Mouse (Mus musculus) forebrain, postnatal 0 days (tissue): Measurements from ENCODE around the gene Imp3. TPM values are rescaled to one million over a fixed set of nuclear protein-coding genes. Genes with fewer than 3 reads are reported as not detected.

Experiments used
- ATAC-seq: fragments of 200-750 bp; cut with Nextera tagmentation; 2 replicates; pipeline ENCODE4 v1.8.0; 2017; ENCODE audit warnings: mild to moderate bottlenecking, moderate library complexity
- DNase-seq: peaks from one replicate; pipeline ENCODE4 v3.0.0-alpha.2; 2015
- H3K27ac ChIP-seq: fragments of 300-500 bp; sonication (generic); 2 replicates; pipeline ENCODE4 v1.5.1; 2014; ENCODE audit warnings: low read depth, mild to moderate bottlenecking, antibody characterized with exemption, low read length, moderate library complexity, mixed read lengths
- H3K27me3 ChIP-seq: fragments of 300-500 bp; sonication (generic); 2 replicates; pipeline ENCODE4 v1.6.1; 2014; ENCODE audit warnings: mild to moderate bottlenecking, low read length, mixed read lengths; ENCODE audit not compliant: insufficient read depth
- H3K36me3 ChIP-seq: fragments of 300-500 bp; sonication (generic); 2 replicates; pipeline ENCODE4 v1.6.1; 2014; ENCODE audit warnings: mild to moderate bottlenecking, moderate library complexity; ENCODE audit not compliant: insufficient read depth
- H3K4me1 ChIP-seq: fragments of 300-500 bp; sonication (generic); 2 replicates; pipeline ENCODE4 v1.6.1; 2014; ENCODE audit warnings: antibody characterized with exemption; ENCODE audit not compliant: insufficient read depth
- H3K4me2 ChIP-seq: fragments of 300-500 bp; sonication (generic); 2 replicates; pipeline ENCODE4 v1.6.1; 2014; ENCODE audit warnings: low read depth, mild to moderate bottlenecking, moderate library complexity
- H3K4me3 ChIP-seq: fragments of 300-500 bp; sonication (generic); 2 replicates; pipeline ENCODE4 v1.5.1; 2014; ENCODE audit warnings: low read depth, low read length, mixed read lengths
- H3K9ac ChIP-seq: fragments of 300-500 bp; sonication (generic); 2 replicates; pipeline ENCODE4 v1.6.1; 2014; ENCODE audit warnings: mild to moderate bottlenecking
- H3K9me3 ChIP-seq: fragments of 300-500 bp; sonication (generic); 2 replicates; pipeline ENCODE4 v1.6.1; 2016; ENCODE audit warnings: low read length
- CTCF ChIP-seq: sonication (generic); IDR thresholded peaks from 2 replicates; pipeline ENCODE4 v1.5.1; 2016; ENCODE audit warnings: antibody characterized with exemption, control low read depth, low read depth
- WGBS: fragments of 180-500 bp; shearing (Covaris S2); extraction: QIAGEN DNeasy Blood & Tissue Kit; methylation state at CpG from one replicate; pipeline ENCODE4 v1.1.7; 2014; 5-methylcytosine and 5-hydroxymethylcytosine counted together
- polyA plus RNA-seq: library from polyadenylated mRNA; unstranded; fragments of >200 nt; fragmentation: Nextera tagmentation; extraction: Ambion mirVana; gene quantifications from 2 replicates; pipeline ENCODE4 v1.2.1, GENCODE M21; 2015
- total RNA-seq: library from RNA; depleted of rRNA; stranded (reverse); fragments of >200 nt; gene quantifications from 2 replicates; pipeline ENCODE4 v1.2.3, GENCODE M21; 2014; rRNA removed

Gene Imp3
- total RNA-seq (125 and 136 TPM in 2 replicates), polyA plus RNA-seq (87.5 and 104 TPM in 2 replicates)

DNA sequence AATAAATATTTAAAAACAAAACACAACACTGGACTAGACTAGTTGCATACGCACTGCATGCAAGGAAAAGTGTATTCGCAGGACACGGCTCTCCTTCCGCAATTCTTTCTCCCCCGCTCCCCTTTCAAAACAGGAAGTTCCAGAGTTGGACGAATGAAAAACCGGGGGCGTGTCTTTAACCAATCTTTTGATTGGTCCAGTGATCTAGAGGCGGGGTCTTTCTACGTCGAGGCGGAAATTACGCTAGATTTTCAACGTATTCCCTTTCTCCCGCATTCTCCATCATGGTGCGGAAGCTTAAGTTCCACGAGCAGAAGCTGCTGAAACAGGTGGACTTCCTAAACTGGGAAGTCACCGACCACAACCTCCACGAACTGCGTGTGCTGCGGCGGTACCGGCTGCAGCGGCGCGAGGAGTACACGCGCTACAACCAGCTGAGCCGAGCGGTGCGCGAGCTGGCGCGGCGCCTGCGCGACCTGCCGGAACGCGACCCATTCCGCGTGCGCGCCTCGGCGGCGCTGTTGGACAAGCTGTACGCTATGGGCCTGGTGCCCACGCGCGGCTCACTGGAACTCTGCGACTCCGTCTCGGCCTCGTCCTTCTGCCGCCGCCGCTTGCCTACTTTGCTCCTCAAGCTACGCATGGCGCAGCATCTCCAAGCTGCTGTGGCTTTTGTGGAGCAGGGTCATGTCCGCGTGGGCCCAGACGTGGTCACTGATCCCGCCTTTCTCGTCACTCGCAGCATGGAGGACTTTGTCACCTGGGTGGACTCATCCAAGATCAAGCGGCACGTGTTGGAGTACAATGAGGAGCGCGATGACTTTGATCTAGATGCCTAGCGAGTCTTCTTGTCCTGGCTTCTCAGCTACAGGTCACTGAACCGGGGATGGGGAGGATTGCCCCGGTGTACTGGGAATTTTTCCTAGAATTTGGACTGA lies at the start of gene Imp3:
Imp3 (plus strand) TSS at position 253 of the 938 bp plus-strand sequence.
- under 1% methylated on average over 73 of the region's 73 CpGs for WGBS
- Histone ChIP-seq H3K4me3 (peak within 1 kb of the TSS; percentile 67), H3K9me3 (no peaks in the 10 kb centered on the region), H3K4me2 (peak within 1 kb of the TSS; percentile 76), H3K9ac (peak within 1 kb of the TSS; percentile 74), H3K27me3 (no peaks in the 10 kb centered on the region), H3K36me3 (no peaks in the 10 kb centered on the region), H3K4me1 (0 out of 2 replicates have a peak, but pooled peaks cover 9% of the 10 kb centered on the region), H3K27ac (peak within 1 kb of the TSS; percentile 85)
- ATAC-seq (peak; percentile 98), DNase-seq (peak; percentile 97)
- peak; percentile 62 for TF ChIP-seq CTCF

DNA sequence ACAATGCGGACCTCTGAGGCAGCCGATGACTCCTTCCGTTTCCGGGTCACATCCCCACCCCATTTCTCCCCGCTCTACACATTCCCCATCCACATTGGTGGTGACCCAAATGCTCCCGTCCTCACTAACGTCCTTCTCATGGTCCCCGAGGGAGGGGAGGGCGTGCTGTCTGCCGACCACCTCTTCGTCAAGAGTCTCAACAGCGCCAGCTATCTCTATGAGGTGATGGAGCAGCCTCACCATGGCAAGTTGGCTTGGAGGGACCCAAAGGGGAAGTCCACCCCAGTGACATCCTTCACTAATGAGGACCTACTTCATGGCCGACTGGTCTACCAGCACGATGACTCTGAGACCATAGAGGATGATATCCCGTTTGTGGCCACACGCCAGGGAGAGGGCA lies 49.7 kb upstream of the Imp3 start:
- no peak overlapping the region for H3K4me3 ChIP-seq
- H3K4me1 ChIP-seq = no peaks in the 10 kb centered on the region
- no peak for TF ChIP-seq CTCF
- WGBS = 95% methylated on average over 16 of the region's 16 CpGs
- no peaks in the 10 kb centered on the region for H3K27me3 ChIP-seq
- no peak overlapping the region for H3K27ac ChIP-seq
- H3K9ac ChIP-seq = no peak overlapping the region
- ATAC-seq (no peak), DNase-seq (no peak)
- no peaks in the 10 kb centered on the region for H3K9me3 ChIP-seq
- no peak overlapping the region for H3K4me2 ChIP-seq
- H3K36me3 ChIP-seq = no peaks in the 10 kb centered on the region

DNA sequence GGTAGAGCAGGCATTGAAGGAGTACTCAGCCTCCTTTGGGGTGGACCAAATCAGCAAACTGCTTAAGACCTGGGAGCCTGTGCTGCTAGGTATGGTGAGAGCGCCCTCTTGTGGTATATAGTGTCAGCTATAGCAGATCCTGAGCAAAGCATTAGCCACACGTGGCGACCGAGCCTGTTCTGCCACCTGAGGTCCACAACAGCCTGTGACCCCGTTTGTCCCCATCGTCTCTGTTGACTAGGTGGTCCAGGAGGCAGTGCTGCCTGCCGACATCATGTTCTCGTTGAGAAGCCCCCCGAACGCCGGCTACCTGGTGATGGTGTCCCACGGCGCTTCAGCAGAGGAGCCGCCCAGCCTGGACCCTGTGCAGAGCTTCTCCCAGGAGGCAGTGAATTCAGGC lies 47.5 kb upstream of the Imp3 start:
- Histone ChIP-seq H3K27ac (no peak overlapping the region), H3K4me2 (peak overlapping the region; percentile 56), H3K4me1 (no peaks in the 10 kb centered on the region), H3K9ac (peak overlapping the region; percentile 39; the same call in 1 of the 2 replicates), H3K36me3 (no peaks in the 10 kb centered on the region), H3K27me3 (no peaks in the 10 kb centered on the region), H3K4me3 (peak overlapping the region; percentile 30), H3K9me3 (no peaks in the 10 kb centered on the region)
- 7% methylated on average over 14 of the region's 14 CpGs for WGBS
- TF ChIP-seq CTCF = peak; percentile 97
- ATAC-seq = peak; percentile 85
- DNase-seq = peak; percentile 92

DNA sequence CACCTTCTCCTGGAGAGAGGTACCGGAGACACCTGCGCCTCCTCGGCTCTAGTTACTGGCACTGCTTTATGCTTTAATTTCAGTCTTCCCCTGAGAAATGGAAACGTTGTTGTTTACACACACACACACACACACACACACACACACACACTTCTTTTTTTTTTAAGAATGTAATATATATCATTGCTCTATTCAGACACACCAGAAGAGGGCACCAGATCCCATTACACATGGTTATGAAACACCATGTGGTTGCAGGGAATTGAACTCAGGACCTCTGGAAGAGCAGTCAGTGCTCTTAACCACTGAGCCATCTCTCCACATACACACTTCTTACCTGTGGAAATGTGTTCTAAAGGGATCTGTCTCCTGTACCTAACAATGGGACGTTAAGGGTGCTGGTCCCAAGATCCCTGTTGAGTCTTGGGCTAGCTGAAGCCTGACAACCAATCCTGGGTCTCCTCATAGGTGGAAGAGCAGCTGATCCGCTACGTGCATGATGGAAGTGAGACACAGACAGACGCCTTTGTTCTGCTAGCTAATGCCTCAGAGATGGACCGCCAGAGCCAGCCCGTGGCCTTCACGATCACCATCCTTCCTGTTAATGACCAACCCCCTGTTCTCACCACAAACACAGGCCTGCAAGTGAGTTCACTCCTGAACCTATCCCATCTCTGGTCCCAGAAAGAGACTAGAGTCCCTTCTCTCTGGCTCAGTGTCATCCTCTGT lies 46.6 kb upstream of the Imp3 start:
- no peak for ATAC-seq
- H3K9ac ChIP-seq = no peak overlapping the region
- 70% methylated on average over 11 of the region's 11 CpGs for WGBS

DNA sequence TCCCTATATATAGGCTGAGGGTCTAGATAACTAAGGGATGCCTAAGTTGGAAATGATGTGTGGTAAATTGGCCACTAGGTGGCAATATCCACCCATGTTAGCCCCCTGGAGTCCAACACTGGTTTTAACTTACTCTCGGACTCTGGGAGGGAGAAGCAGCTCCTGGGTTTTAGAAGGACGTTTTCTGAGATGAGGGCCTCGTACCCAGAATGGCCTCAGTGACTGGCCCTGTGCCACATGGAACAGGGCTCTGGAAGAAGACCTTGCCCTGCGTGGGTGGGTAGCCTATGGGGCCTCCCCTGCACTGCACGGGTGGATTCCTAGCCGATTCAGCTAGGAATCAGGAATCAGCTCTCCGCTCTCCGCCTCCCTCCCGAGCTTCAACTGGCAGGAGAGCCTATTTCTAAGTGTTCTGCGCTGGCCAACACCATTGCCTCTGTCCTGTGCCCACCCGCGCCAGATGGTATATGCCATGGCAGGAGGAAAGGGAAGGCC lies 45.7 kb upstream of the Imp3 start:
- 31% methylated on average over 12 of the region's 12 CpGs for WGBS
- Histone ChIP-seq H3K27ac (no peak overlapping the region), H3K4me2 (peak overlapping the region; percentile 35), H3K4me3 (no peak overlapping the region), H3K36me3 (no peaks in the 10 kb centered on the region), H3K9ac (0 out of 2 replicates have a peak overlapping the region, but pooled peaks have one; percentile 15), H3K4me1 (no peaks in the 10 kb centered on the region), H3K9me3 (no peaks in the 10 kb centered on the region), H3K27me3 (no peaks in the 10 kb centered on the region)
- peak; percentile 90 for DNase-seq
- peak; percentile 95 for TF ChIP-seq CTCF
- ATAC-seq = peak; percentile 83

More for the DNA sequence above, 46.6 kb upstream of the Imp3 start:
- Histone ChIP-seq H3K27ac (no peak overlapping the region), H3K4me3 (no peak overlapping the region), H3K36me3 (no peaks in the 10 kb centered on the region), H3K9me3 (no peaks in the 10 kb centered on the region), H3K27me3 (no peaks in the 10 kb centered on the region), H3K4me2 (peak overlapping the region; percentile 56; the same call in 1 of the 2 replicates), H3K4me1 (no peaks in the 10 kb centered on the region)
- TF ChIP-seq CTCF = peak; percentile 25; the same call in 1 of the 2 replicates
- no peak for DNase-seq

DNA sequence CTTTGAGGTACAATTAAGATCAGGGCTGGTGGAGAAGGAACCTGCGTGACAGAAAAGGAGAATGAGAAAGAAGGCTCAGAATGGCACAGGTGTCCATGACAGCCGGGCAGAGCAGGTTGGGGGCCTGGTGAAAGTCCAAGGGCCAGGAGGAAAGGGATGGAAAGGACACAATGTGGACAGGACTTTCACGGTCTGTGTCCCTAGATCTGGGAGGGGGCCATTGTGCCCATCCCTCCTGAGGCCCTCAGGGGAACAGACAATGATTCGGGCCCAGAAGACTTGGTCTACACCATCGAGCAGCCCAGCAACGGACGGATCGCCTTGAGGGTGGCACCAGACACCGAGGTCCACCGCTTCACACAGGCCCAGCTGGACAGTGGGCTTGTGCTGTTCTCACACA lies 45.2 kb upstream of the Imp3 start:
- no peak overlapping the region for H3K27ac ChIP-seq
- H3K9me3 ChIP-seq = no peaks in the 10 kb centered on the region
- TF ChIP-seq CTCF = no peak
- H3K4me1 ChIP-seq = no peaks in the 10 kb centered on the region
- H3K36me3 ChIP-seq = no peaks in the 10 kb centered on the region
- WGBS = 85% methylated on average over 10 of the region's 10 CpGs
- ATAC-seq (no peak), DNase-seq (no peak)
- H3K9ac ChIP-seq = 0 out of 2 replicates have a peak overlapping the region, but pooled peaks have one; percentile 15
- no peak overlapping the region for H3K4me2 ChIP-seq
- H3K4me3 ChIP-seq = no peak overlapping the region
- H3K27me3 ChIP-seq = no peaks in the 10 kb centered on the region
